Mouse (Mus musculus): ENCODE results near the gene Cisd2.

Cisd2 gene

GRCm38 (mm10) chr3:135423608-135424212 lies at the start of gene Cisd2:
Gene Cisd2, minus strand, starts transcription at chr3:135423925.
- no peak for DNase-seq

GRCm38 (mm10) chr3:135470823-135471222 lies 47.1 kb upstream of the Cisd2 start:
- no peak for DNase-seq

GRCm38 (mm10) chr3:135469974-135470373 lies 46.2 kb upstream of the Cisd2 start:
- DNase-seq: peak; percentile 81 to 83

GRCm38 (mm10) chr3:135469146-135469545 lies 45.4 kb upstream of the Cisd2 start:
- peak in 1 of 2 experiments; percentile 27 for DNase-seq

- DNase-seq: no peak
Observed at GRCm38 (mm10) chr3:135468402-135468801, 44.7 kb upstream of the Cisd2 start.

GRCm38 (mm10) chr3:135458981-135459380 lies 35.3 kb upstream of the Cisd2 start:
- no peak for DNase-seq

- no peak for DNase-seq
Observed at GRCm38 (mm10) chr3:135444930-135445329, 21.2 kb upstream of the Cisd2 start.

GRCm38 (mm10) chr3:135440621-135441020 lies 16.9 kb upstream of the Cisd2 start:
- DNase-seq: no peak

GRCm38 (mm10) chr3:135440221-135440620 lies 16.5 kb upstream of the Cisd2 start:
- DNase-seq: peak; percentile 29 to 41

GRCm38 (mm10) chr3:135439651-135440050 lies 15.9 kb upstream of the Cisd2 start:
- no peak for DNase-seq

GRCm38 (mm10) chr3:135438913-135439531 lies 15.3 kb upstream of the Cisd2 start:
- DNase-seq: peak; percentile 84 to 86

- peak; percentile 97 to 99 for DNase-seq
Observed at GRCm38 (mm10) chr3:135438531-135438912, 14.8 kb upstream of the Cisd2 start.

GRCm38 (mm10) chr3:135437758-135438495 lies 14.2 kb upstream of the Cisd2 start, which contains the start of gene Ube2d3:
Gene Ube2d3, plus strand, starts transcription at chr3:135438149.
- peak; percentile 99 for DNase-seq

GRCm38 (mm10) chr3:135436901-135437616 lies 13.3 kb upstream of the Cisd2 start:
- DNase-seq: no peak

GRCm38 (mm10) chr3:135422856-135423607 lies 693 bp downstream of the Cisd2 start:
- DNase-seq: peak; percentile 89 to 93

GRCm38 (mm10) chr3:135422232-135422855 lies 1.4 kb downstream of the Cisd2 start:
- no peak for DNase-seq

GRCm38 (mm10) chr3:135421310-135421594 lies 2.5 kb downstream of the Cisd2 start:
- DNase-seq: no peak

GRCm38 (mm10) chr3:135420542-135421309 lies 3.0 kb downstream of the Cisd2 start:
- no peak for DNase-seq

GRCm38 (mm10) chr3:135417799-135418198 lies 5.9 kb downstream of the Cisd2 start:
- no peak for DNase-seq

- no peak for DNase-seq
Observed at GRCm38 (mm10) chr3:135417245-135417644, 6.5 kb downstream of the Cisd2 start.

GRCm38 (mm10) chr3:135411824-135412223 lies 11.9 kb downstream of the Cisd2 start:
- no peak for DNase-seq
